Mouse (Mus musculus) spleen, adult 2 months (tissue): ENCODE results near the gene Ajap1.

Source experiments
- CTCF ChIP-seq: fragments of 200-500 bp; IDR thresholded peaks from 2 replicates; pipeline ENCODE4 v1.5.1; 2011; ENCODE audit warnings: mild to moderate bottlenecking, inconsistent platforms; ENCODE audit not compliant: insufficient read depth, insufficient read length, insufficient replicate concordance; ENCODE audit errors: extremely low read depth
- POLR2A ChIP-seq: fragments of 200-500 bp; IDR thresholded peaks from 2 replicates; pipeline ENCODE4 v1.6.1; 2011; ENCODE audit warnings: low read depth, low read length, inconsistent platforms

- no peak for TF ChIP-seq POLR2A
- no peak for TF ChIP-seq CTCF
Observed at GRCm38 (mm10) chr4:153417164-153417896, 65.3 kb downstream of the Ajap1 start.
